Mouse (Mus musculus) small intestine, adult 2 months (tissue): ENCODE measurements around the gene Lars2. TPM values are rescaled to one million over a fixed set of nuclear protein-coding genes. Genes with fewer than 3 reads are reported as not detected.
"Not testable (repeated sequence)": the region's sequence is repeated elsewhere in the genome, so short reads cannot be mapped to it uniquely, and the experiment has no call there.

Experiments used
- H3K27ac ChIP-seq: fragments of 200-500 bp; 2 replicates; pipeline ENCODE4 v1.5.1; 2012; ENCODE audit warnings: low read depth, low read length, control low read depth, inconsistent platforms; ENCODE audit not compliant: insufficient read depth
- H3K27me3 ChIP-seq: fragments of 200-500 bp; 2 replicates; pipeline ENCODE4 v1.6.1; 2012; ENCODE audit warnings: mild to moderate bottlenecking, moderate library complexity, low read length, inconsistent platforms; ENCODE audit not compliant: control insufficient read depth, insufficient read depth
- H3K36me3 ChIP-seq: fragments of 200-500 bp; 2 replicates; pipeline ENCODE4 v1.6.1; 2012; ENCODE audit warnings: mild to moderate bottlenecking, low read length, control low read depth, inconsistent platforms; ENCODE audit not compliant: control insufficient read depth, insufficient read depth
- H3K4me1 ChIP-seq: fragments of 200-500 bp; 2 replicates; pipeline ENCODE4 v1.6.1; 2012; ENCODE audit warnings: low read length, inconsistent platforms, mixed read lengths; ENCODE audit not compliant: control insufficient read depth, insufficient read depth, insufficient read length
- H3K4me3 ChIP-seq: fragments of 200-500 bp; 2 replicates; pipeline ENCODE4 v1.5.1; 2012; ENCODE audit warnings: low read depth, mild to moderate bottlenecking, control low read depth, inconsistent platforms, low read length, moderate library complexity
- CTCF ChIP-seq: fragments of 200-500 bp; IDR thresholded peaks from 2 replicates; pipeline ENCODE4 v1.5.1; 2012; ENCODE audit warnings: low read depth, mild to moderate bottlenecking, control low read depth, inconsistent platforms, low read length, moderate library complexity, mixed read lengths; ENCODE audit not compliant: insufficient replicate concordance, insufficient read length; ENCODE audit errors: extremely low read depth
- POLR2A ChIP-seq: fragments of 200-500 bp; IDR thresholded peaks from 2 replicates; pipeline ENCODE4 v1.6.1; 2012; ENCODE audit warnings: low read depth, mild to moderate bottlenecking, control low read depth, inconsistent platforms, low read length, moderate library complexity
- WGBS: fragments of 180-500 bp; shearing (Covaris S2); methylation state at CpG from one replicate; pipeline ENCODE4 v1.1.7; 2018; 5-methylcytosine and 5-hydroxymethylcytosine counted together
- polyA plus RNA-seq: library from polyadenylated mRNA; depleted of rRNA; stranded (reverse); fragments of >200 nt; gene quantifications from 2 replicates; pipeline ENCODE4 v1.2.3, GENCODE M21; 2012

The Lars2 gene
- polyA plus RNA-seq, 1 experiment, result 217 TPM

- H3K27ac ChIP-seq, result no peak overlapping the region
- H3K4me1 ChIP-seq, result peaks cover 2% of the 10 kb centered on the region; the same call in 1 of the 2 replicates
- no peak overlapping the region for H3K4me3 ChIP-seq
- TF ChIP-seq CTCF (no peak), POLR2A (no peak)
- H3K36me3 ChIP-seq, result peaks cover 6% of the 10 kb centered on the region
- H3K27me3 ChIP-seq, result no peaks in the 10 kb centered on the region
These were observed 909 bp downstream of the Lars2 start for GRCm38 (mm10) chr9:123367636-123368035.

DNA sequence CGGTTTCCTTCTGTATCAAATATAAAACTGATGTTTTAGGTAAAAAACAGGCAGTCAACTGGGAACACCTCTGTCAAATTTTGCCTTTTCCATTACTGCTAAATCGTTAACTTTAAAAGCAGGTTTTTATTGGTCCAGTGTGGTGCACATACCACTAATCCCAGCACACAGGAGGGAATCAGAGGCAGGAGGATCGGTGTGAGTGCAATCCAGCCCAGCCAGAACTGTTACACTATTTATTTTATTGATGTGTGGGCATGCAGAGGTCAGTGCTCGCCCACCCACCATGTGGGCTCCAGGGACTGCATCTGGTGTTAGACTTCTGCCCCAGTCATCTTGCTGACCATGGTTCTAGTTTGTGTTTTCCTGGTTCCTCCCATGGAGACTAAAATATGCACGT is 15.7 kb downstream of the Lars2 start:
- WGBS, result 75% methylated on average over 5 of the region's 5 CpGs
- H3K27me3 ChIP-seq, result no peaks in the 10 kb centered on the region
- TF ChIP-seq POLR2A (no peak), CTCF (no peak)
- H3K4me3 ChIP-seq, result no peak overlapping the region
- H3K27ac ChIP-seq, result no peak overlapping the region
- peaks cover 9% of the 10 kb centered on the region for H3K36me3 ChIP-seq
- H3K4me1 ChIP-seq, result peaks cover 6% of the 10 kb centered on the region; the same call in 1 of the 2 replicates

DNA sequence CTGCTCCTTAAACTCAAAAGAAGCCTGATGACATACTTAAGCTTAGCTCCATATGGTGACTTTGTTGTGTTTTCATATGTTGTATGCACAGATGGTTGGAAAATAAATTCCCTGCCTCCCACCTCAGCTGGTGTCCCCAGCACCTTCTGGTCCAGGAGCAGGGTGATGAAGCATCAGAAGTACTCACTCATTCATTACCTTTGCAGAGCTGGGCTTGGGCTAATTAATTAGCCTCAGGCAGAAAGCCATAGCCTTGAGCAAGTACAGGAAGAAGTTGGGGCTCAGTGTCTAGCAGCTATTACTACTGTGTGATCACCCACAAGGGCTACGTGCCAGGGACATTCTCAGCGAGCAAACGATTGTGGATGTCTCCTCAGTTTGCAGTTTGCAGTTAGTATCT is 18.0 kb downstream of the Lars2 start:
- no peak for TF ChIP-seq CTCF
- no peak for TF ChIP-seq POLR2A
- H3K4me1 ChIP-seq, result peaks cover 6% of the 10 kb centered on the region; the same call in 1 of the 2 replicates
- H3K27ac ChIP-seq, result no peak overlapping the region
- 78% methylated on average over 3 of the region's 3 CpGs for WGBS
- no peak overlapping the region for H3K4me3 ChIP-seq
- H3K27me3 ChIP-seq, result no peaks in the 10 kb centered on the region
- peaks cover 5% of the 10 kb centered on the region for H3K36me3 ChIP-seq

GRCm38 (mm10) chr9:123385352-123386198 is 18.8 kb downstream of the Lars2 start:
- H3K4me1 ChIP-seq, result peaks cover 6% of the 10 kb centered on the region; the same call in 1 of the 2 replicates
- WGBS, result 95% methylated on average over 5 of the region's 5 CpGs
- TF ChIP-seq CTCF (no peak), POLR2A (no peak)
- peaks cover 5% of the 10 kb centered on the region for H3K36me3 ChIP-seq
- H3K4me3 ChIP-seq, result no peak overlapping the region
- H3K27me3 ChIP-seq, result no peaks in the 10 kb centered on the region
- H3K27ac ChIP-seq, result no peak overlapping the region

DNA sequence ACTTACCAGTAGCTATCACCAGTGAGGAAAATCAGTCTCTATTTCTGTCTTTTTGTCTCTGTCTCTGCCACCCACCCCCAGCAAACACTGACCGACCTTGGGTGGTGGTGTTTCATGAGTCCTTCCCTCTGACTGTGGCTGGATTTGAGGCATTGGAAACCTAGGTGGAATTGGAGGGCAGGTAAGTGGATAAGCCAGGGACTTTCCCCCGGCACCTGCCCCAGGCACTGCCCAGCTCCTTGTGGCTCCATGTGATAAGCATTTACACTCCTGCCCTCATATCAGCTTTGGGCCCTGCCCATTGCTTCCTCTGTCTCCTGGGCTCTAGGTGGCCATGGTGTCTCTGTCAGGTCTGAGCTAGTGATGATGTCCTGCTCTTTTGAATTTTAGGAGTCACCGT is 19.6 kb downstream of the Lars2 start:
- no peaks in the 10 kb centered on the region for H3K27me3 ChIP-seq
- H3K27ac ChIP-seq, result no peak overlapping the region
- WGBS, result 70% methylated on average over 3 of the region's 3 CpGs
- peaks cover 5% of the 10 kb centered on the region for H3K36me3 ChIP-seq
- H3K4me3 ChIP-seq, result no peak overlapping the region
- TF ChIP-seq POLR2A, result no peak
- TF ChIP-seq CTCF, result no peak
- peaks cover 6% of the 10 kb centered on the region; the same call in 1 of the 2 replicates for H3K4me1 ChIP-seq

DNA sequence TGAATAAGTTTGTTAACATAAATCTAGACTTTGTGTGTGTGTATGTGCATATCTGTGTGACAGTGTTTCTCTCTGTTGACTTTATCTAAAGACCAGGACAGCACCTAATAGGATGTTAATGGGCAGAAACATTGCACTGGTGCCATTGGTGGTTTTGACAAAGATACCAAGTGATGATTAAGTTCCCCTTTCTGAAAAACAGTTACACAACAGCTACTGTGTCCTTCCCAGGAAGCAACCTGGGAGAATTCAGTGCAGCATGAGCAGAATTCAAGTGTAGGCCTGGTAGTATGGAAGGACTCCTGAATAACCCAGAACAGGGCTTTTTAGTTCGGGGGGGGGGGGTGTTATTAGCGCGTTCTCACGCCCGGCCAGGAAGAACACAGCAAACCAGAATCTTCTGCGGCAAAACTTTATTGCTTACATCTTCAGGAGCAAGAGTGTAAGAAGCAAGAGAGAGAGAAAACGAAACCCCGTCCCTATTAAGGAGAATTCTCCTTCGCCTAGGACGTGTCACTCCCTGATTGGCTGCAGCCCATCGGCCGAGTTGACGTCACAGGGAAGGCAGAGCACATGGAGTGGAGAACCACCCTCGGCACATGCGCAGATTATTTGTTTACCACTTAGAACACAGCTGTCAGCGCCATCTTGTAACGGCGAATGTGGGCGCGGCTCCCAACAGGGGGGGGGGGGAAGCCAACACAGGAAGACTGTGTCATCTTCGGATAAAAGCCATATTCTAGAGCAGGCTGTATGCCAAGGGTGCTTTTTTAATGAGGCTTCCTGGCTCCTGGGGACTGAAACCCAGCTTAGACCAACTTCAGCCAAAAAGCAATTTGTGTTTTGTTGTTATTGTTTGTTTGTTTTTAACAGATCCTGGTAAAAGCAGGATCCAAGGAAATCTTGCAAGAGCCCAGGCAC is 21.6 kb downstream of the Lars2 start:
- not testable (repeated sequence) for H3K27me3 ChIP-seq, H3K36me3 ChIP-seq, H3K27ac ChIP-seq, H3K4me1 ChIP-seq, H3K4me3 ChIP-seq
- 94% methylated on average over 11 of the region's 21 CpGs for WGBS

- WGBS, result 70% methylated on average over 5 of the region's 5 CpGs
- Histone ChIP-seq H3K27ac (no peak overlapping the region), H3K4me3 (no peak overlapping the region), H3K4me1 (peaks cover 2% of the 10 kb centered on the region; the same call in 1 of the 2 replicates), H3K27me3 (no peaks in the 10 kb centered on the region), H3K36me3 (peaks cover 7% of the 10 kb centered on the region)
- TF ChIP-seq CTCF, result no peak
- TF ChIP-seq POLR2A, result no peak
These were observed 24.6 kb downstream of the Lars2 start for GRCm38 (mm10) chr9:123391140-123391849.
